Mouse (Mus musculus): ENCODE data around the gene Chrng. TPM values are rescaled to one million over a fixed set of nuclear protein-coding genes. Genes with fewer than 3 reads are reported as not detected.

The Chrng gene
- total and polyA plus RNA-seq, 3 experiments = 0.04 TPM; not detected in 2

DNA sequence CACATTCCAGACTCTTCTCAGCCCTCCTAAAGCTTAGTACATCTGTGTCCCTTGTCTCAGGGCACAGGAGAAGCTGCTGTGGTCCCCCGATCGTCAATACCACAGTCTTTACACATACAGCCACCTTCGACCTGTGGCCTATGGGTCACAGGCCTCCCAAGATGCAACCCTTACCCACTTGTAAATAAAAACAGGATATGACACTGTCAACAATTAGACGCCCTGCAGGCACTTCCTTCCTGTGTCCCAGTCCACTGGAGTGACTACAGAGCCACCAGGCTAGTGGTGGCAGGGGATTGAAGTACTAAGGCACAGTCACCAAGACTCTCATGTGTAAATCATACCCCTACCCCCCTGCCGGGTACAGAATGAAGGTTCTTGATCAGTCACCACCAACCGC, 581 bp downstream of the Chrng start:
- TF ChIP-seq BHLHE40 (IDR thresholded peaks at IDR 0.05; ENCODE audit: low read depth, low read length) (no peak), ZKSCAN1 (IDR thresholded peaks at IDR 0.05; ENCODE audit: borderline replicate concordance, low read depth, low read length) (no peak), JUND (conservative IDR thresholded peaks at IDR 0.05; ENCODE audit: low read depth, low read length) (no peak), SIN3A (IDR thresholded peaks at IDR 0.05; ENCODE audit: low read length) (no peak), HCFC1 (IDR thresholded peaks at IDR 0.05; ENCODE audit: low read depth, low read length) (no peak), TBP (conservative IDR thresholded peaks at IDR 0.05; ENCODE audit: low read depth, low read length) (no peak), ETS1 (conservative IDR thresholded peaks at IDR 0.05; ENCODE audit: low read depth, low read length) (no peak)
- Histone ChIP-seq H3K27ac (ENCODE audit: insufficient read depth, low read depth) (no peak overlapping the region), H3K79me2 (replicated peaks; ENCODE audit: control insufficient read depth, extremely low read depth, insufficient read depth, poor library complexity, severe bottlenecking) (no peaks in the 10 kb centered on the region), H3K9ac (ENCODE audit: insufficient read depth, low read depth) (no peak overlapping the region), H3K9me3 (replicated peaks; ENCODE audit: low read length) (peaks cover 3% of the 10 kb centered on the region), H3K4me1 (ENCODE audit: control insufficient read depth in 1 of 2, insufficient read depth in 2 of 2) (peaks cover 4 to 27% of the 10 kb centered on the region in 2 experiments), H3K4me3 (replicated peaks in 1 of 3; ENCODE audit: low read depth in 2 of 3, low read length in 2 of 3, poor library complexity in 1 of 3) (no peak overlapping the region), H3K4me2 (ENCODE audit: insufficient read depth, low read depth, poor library complexity, severe bottlenecking) (no peak overlapping the region), H3K36me3 (replicated peaks in 1 of 2; ENCODE audit: control insufficient read depth in 1 of 2, insufficient read depth in 1 of 2, low read length in 1 of 2) (peaks cover 0 to 19% of the 10 kb centered on the region in 2 experiments), H3K27me3 (replicated peaks) (no peaks in the 10 kb centered on the region)
- dilution Hi-C loops (cut with MboI; ENCODE audit: extremely low pct_ligation_motif_present, extremely low pct_unique_long_range_greater_than_20kb, low sequenced_read_pairs) (no loop called here), in situ Hi-C loops (cut with MboI; ENCODE audit: low pct_ligation_motif_present, low pct_unique_long_range_greater_than_20kb, low sequenced_read_pairs) (no loop called here)
- no peak for DNase-seq (ENCODE audit: extremely low read depth)

- no peak overlapping the region for H3K27ac ChIP-seq (ENCODE audit: insufficient read depth, low read depth)
- TF ChIP-seq CHD1 (IDR thresholded peaks at IDR 0.05; ENCODE audit: low read depth, low read length) (no peak), MAZ (IDR thresholded peaks at IDR 0.05; ENCODE audit: low read depth, low read length) (no peak), KAT2A (IDR thresholded peaks at IDR 0.05; ENCODE audit: insufficient replicate concordance, low read length) (no peak), ELF1 (IDR thresholded peaks at IDR 0.05; ENCODE audit: low read depth, low read length) (no peak), RAD21 (IDR thresholded peaks at IDR 0.05; ENCODE audit: low read depth, low read length) (no peak), TCF12 (IDR thresholded peaks at IDR 0.05; ENCODE audit: low read depth, low read length) (no peak), MEF2A (IDR thresholded peaks at IDR 0.05; ENCODE audit: borderline replicate concordance, low read depth, low read length) (no peak), HCFC1 (IDR thresholded peaks at IDR 0.05; ENCODE audit: low read depth, low read length) (no peak), MXI1 (IDR thresholded peaks at IDR 0.05; ENCODE audit: low read depth, low read length) (no peak), NELFE (IDR thresholded peaks at IDR 0.05; ENCODE audit: low read depth, low read length) (no peak), ZKSCAN1 (IDR thresholded peaks at IDR 0.05; ENCODE audit: borderline replicate concordance, low read depth, low read length) (no peak)
- H3K36me3 ChIP-seq (replicated peaks in 1 of 2; ENCODE audit: control insufficient read depth in 1 of 2, insufficient read depth in 1 of 2, low read length in 1 of 2) = peaks cover 0 to 22% of the 10 kb centered on the region in 2 experiments
- no peaks in the 10 kb centered on the region for H3K27me3 ChIP-seq (replicated peaks)
- H3K4me2 ChIP-seq (ENCODE audit: insufficient read depth, low read depth, poor library complexity, severe bottlenecking) = no peak overlapping the region
- H3K4me3 ChIP-seq (replicated peaks in 1 of 3; ENCODE audit: low read depth in 2 of 3, low read length in 2 of 3, poor library complexity in 1 of 3) = no peak overlapping the region
- H3K79me2 ChIP-seq (replicated peaks; ENCODE audit: control insufficient read depth, extremely low read depth, insufficient read depth, poor library complexity, severe bottlenecking) = no peaks in the 10 kb centered on the region
- no peak for DNase-seq (ENCODE audit: extremely low read depth)
- peaks cover 3% of the 10 kb centered on the region for H3K9me3 ChIP-seq (replicated peaks; ENCODE audit: low read length)
- H3K9ac ChIP-seq (ENCODE audit: insufficient read depth, low read depth) = no peak overlapping the region
- in situ Hi-C loops (cut with MboI; ENCODE audit: low pct_ligation_motif_present, low pct_unique_long_range_greater_than_20kb, low sequenced_read_pairs) = no loop called here
- dilution Hi-C loops (cut with MboI; ENCODE audit: extremely low pct_ligation_motif_present, extremely low pct_unique_long_range_greater_than_20kb, low sequenced_read_pairs) = no loop called here
- peaks cover 4 to 32% of the 10 kb centered on the region in 2 experiments for H3K4me1 ChIP-seq (ENCODE audit: control insufficient read depth in 1 of 2, insufficient read depth in 2 of 2)
These were observed 1.0 kb downstream of the Chrng start for GRCm38 (mm10) chr1:87205502-87205901.
